Mouse (Mus musculus) cortical plate, adult 2 months (tissue): ENCODE data around the gene Cdc6. TPM values are rescaled to one million over a fixed set of nuclear protein-coding genes. Genes with fewer than 3 reads are reported as not detected.

Source experiments
- H3K27ac ChIP-seq: fragments of 200-500 bp; 2 replicates; pipeline ENCODE4 v1.5.1; 2012; ENCODE audit warnings: low read length, control low read depth, inconsistent platforms; ENCODE audit not compliant: insufficient read depth
- H3K4me1 ChIP-seq: fragments of 200-500 bp; 2 replicates; pipeline ENCODE4 v1.6.1; 2011; ENCODE audit warnings: low read length; ENCODE audit not compliant: control insufficient read depth, insufficient read depth
- H3K4me3 ChIP-seq: fragments of 200-500 bp; 2 replicates; pipeline ENCODE4 v1.5.1; 2011; ENCODE audit warnings: mild to moderate bottlenecking, low read length, control low read depth; ENCODE audit not compliant: insufficient read depth
- CTCF ChIP-seq: fragments of 200-500 bp; IDR thresholded peaks from 2 replicates; pipeline ENCODE4 v1.5.1; 2011; ENCODE audit warnings: mild to moderate bottlenecking, control low read depth, low read length; ENCODE audit not compliant: insufficient read depth; ENCODE audit errors: extremely low read depth
- POLR2A ChIP-seq: fragments of 200-500 bp; IDR thresholded peaks from 2 replicates; pipeline ENCODE4 v1.6.1; 2011; ENCODE audit warnings: mild to moderate bottlenecking, low read length, control low read depth; ENCODE audit not compliant: insufficient read depth; ENCODE audit errors: extremely low read depth
- polyA plus RNA-seq: library from polyadenylated mRNA; depleted of rRNA; stranded (reverse); fragments of >200 nt; gene quantifications from 2 replicates; pipeline ENCODE4 v1.2.3, GENCODE M21; 2012

The Cdc6 gene
- polyA plus RNA-seq, 1 experiment, result 0.56 TPM

DNA sequence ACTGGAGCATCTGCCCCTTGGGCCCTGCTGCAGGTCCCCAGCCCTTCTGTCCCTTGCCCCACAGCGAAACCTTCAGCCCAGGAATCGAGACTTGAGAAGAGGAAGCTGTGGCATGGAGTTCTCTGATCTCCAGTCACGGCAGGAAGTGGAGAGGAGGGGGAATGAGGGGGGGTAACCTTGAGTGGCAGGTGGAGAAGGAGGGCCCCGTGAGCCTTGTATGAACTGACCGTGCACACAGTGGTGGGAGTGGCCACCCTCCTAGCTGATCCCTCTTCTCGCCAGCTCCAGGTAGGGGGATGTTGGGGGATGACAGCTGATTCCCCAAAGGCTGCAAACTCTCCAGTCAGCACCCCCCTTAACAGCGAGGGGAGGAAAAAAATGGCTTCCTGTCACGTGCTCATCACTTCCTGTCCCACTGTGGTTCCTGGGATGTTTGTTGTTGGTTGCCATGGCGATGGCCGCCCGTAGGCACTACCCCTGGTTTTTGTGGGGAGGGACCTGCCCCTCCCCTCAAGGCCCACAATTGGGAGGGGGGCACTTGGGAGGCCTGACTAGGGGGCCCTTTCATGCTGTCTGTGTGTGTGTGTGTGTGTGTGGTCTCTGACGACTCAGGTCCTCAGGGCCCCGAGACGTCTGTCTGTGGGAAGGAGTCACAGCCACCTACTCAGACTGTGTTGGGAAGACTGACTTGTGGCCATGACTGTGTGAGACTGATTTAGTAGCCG lies 34.4 kb downstream of the Cdc6 start:
- Histone ChIP-seq H3K4me1 (peaks cover 10% of the 10 kb centered on the region), H3K27ac (peak overlapping the region; percentile 85), H3K4me3 (peak overlapping the region; percentile 25)
- TF ChIP-seq POLR2A (0 out of 2 replicates have a peak, but pooled peaks have one; percentile 26), CTCF (no peak)

- Histone ChIP-seq H3K27ac (peak overlapping the region; percentile 85), H3K4me3 (no peak overlapping the region; the same call in 1 of the 2 replicates), H3K4me1 (peaks cover 10% of the 10 kb centered on the region)
- TF ChIP-seq POLR2A (no peak), CTCF (no peak)
These were observed 34.9 kb downstream of the Cdc6 start for GRCm38 (mm10) chr11:98942555-98942922.

DNA sequence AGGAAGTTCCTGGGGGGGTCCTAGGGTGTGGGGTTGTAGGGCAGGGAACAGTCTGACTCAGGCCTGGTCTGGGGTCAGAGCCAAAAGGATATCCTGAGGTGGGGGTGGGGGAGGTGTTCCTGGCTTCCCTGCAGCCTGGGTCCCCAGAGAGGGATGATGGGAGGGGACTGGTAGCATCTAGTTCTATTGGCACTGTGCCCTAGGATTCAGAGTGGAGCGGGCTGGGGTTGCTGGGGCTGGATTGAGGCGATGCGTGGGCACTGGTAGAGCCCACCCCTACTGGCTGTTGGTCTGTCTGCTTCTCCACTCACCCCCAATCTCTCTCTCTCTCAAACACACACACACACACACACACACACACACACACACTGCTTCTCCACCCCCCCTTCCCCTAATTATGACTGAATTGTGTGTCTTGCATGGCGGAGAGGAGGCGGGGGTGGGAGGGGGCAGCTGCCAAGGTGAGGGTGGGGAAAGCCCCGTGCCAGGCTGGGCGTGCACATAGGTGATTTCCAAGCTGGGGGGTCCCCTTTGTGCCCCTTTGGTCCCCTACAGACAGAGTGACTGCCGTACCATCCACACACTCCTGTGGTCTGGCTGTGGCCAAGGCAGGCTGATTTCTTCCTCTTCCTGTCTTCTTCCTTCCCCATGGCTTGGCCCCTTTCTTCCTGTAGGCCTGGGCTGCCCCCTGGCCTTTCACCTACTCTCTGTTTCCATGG lies 35.5 kb downstream of the Cdc6 start:
- H3K27ac ChIP-seq, result peak overlapping the region; percentile 85
- peaks cover 10% of the 10 kb centered on the region for H3K4me1 ChIP-seq
- H3K4me3 ChIP-seq, result no peak overlapping the region
- no peak for TF ChIP-seq CTCF
- TF ChIP-seq POLR2A, result no peak

GRCm38 (mm10) chr11:98943741-98944461 lies 36.3 kb downstream of the Cdc6 start:
- H3K4me3 ChIP-seq, result no peak overlapping the region
- no peak overlapping the region for H3K27ac ChIP-seq
- no peak for TF ChIP-seq POLR2A
- TF ChIP-seq CTCF, result no peak
- H3K4me1 ChIP-seq, result peaks cover 9% of the 10 kb centered on the region

GRCm38 (mm10) chr11:98944897-98945604 lies 37.5 kb downstream of the Cdc6 start:
- no peak for TF ChIP-seq POLR2A
- no peak for TF ChIP-seq CTCF
- peaks cover 7% of the 10 kb centered on the region for H3K4me1 ChIP-seq
- no peak overlapping the region for H3K4me3 ChIP-seq
- H3K27ac ChIP-seq, result no peak overlapping the region

DNA sequence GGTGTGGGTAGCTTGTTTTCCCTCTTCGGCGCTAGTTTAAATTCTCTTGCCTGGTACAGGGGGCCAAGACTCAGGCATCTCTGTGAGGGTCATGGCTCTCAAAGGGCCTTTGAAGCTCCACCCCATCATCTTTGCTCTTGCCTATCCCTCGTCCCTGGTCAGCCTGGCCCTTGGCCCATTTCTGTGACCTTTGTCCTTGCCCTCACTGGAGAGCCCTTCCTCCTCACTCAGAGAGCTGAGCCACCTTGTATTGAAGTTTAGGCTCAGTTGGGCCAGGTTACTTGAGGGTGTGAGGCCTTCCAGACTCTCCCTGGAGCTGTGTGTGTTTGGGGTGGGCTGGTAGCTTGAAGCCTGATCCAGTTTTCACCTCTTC lies 38.0 kb downstream of the Cdc6 start:
- Histone ChIP-seq H3K4me3 (no peak overlapping the region), H3K4me1 (peaks cover 7% of the 10 kb centered on the region), H3K27ac (no peak overlapping the region)
- TF ChIP-seq CTCF (no peak), POLR2A (no peak)

DNA sequence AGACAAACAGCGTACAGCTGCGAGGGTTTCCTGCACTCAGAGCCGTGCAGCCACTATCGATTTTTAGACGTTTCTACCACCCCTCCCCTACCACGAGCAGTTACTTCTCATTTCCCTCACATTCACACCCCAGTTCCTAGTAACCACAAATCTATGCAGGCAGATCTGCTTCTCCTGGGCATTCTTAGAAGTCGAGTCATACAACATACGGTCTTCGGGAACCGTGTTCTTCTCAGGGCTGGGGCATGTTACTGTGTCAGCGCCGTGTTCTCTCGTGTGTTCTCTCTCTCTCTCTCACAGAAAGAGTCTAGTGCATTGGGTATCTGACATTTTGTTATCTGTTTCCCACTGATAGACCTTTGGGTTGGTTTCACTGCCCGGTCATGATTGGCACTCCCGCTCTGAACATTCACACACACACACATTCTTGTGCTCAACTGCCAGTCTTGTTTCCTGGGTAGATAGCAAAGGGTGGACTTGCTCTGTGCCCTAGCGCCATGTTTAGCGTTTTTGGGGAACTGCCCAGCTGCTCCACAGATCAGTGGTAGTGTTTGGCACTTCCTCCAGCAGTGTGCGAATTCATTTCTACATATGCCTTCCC lies 40.5 kb downstream of the Cdc6 start:
- Histone ChIP-seq H3K4me3 (no peak overlapping the region), H3K4me1 (no peaks in the 10 kb centered on the region), H3K27ac (no peak overlapping the region)
- TF ChIP-seq CTCF (no peak), POLR2A (no peak)

- TF ChIP-seq CTCF, result no peak
- H3K4me1 ChIP-seq, result peaks cover 2% of the 10 kb centered on the region
- H3K4me3 ChIP-seq, result no peak overlapping the region
- no peak overlapping the region for H3K27ac ChIP-seq
These were observed 41.8 kb downstream of the Cdc6 start for GRCm38 (mm10) chr11:98949242-98949957.
